Mouse (Mus musculus): ENCODE measurements at regions not wholly inside any gene's neighbourhood (a gene's known extent, or its start where the extent isn't known, plus 50 kb on each side); places are given as distances from the start of the nearest gene placed in this dataset.

GRCm38 (mm10) chr2:15450092-15450831 lies 76.0 kb upstream of the Malrd1 start:
- DNase-seq (ENCODE audit: low read depth, low spot score), result no peak

GRCm38 (mm10) chr2:15451759-15452158 lies 74.5 kb upstream of the Malrd1 start:
- peak; percentile 24 for DNase-seq (ENCODE audit: low read depth, low spot score)

- peak; percentile 11 for DNase-seq (ENCODE audit: low read depth, low spot score)
These were observed 56.9 kb upstream of the Malrd1 start for GRCm38 (mm10) chr2:15469399-15469798.
